Mouse (Mus musculus): ENCODE data around the gene Vps13c.

Gene Vps13c

DNA sequence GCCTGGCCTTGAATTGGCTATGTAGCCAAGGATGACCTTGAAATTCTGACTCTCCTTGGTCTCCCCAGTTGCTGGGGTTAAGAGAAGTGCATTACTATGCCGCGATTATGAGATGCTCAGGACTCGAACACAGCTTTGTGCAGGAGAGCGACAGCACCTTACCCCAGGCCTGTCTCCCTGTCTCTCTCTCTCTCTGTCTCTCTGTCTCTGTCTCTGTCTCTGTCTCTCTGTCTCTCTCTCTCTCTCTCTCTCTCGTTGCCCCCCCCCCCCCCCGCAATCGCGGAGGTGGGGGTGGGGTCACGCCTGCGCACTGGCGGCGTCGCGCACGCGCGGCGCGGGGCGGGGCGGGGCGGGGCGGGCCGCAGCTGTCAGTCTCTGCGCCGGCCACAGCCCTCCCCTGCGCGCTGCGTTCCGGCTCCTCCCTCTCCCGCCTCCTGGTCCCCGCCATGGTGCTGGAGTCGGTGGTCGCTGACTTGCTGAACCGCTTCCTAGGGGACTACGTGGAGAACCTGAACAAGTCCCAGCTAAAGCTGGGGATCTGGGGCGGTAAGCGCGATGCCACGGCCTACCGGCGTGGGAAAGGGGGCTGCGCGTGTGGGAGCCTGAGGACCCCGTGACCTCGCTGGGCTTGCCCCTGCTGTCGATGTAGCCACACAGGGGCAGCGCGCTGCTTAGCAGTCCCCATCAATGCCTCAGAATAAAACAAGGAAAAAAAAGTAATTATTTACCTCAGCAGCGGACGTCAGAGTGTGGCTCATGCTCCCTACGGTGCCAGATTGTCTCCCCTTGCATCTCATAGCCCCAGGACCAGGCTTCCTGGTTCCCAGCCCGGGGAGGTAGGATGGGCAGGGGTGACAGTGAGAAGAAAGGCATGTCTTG, at the start of gene Vps13c:
TSS of gene Vps13c (plus strand) at position 416 of the 879 bp plus-strand sequence.
- peak; percentile 38 for DNase-seq (ENCODE audit: low read depth, low spot score)

DNA sequence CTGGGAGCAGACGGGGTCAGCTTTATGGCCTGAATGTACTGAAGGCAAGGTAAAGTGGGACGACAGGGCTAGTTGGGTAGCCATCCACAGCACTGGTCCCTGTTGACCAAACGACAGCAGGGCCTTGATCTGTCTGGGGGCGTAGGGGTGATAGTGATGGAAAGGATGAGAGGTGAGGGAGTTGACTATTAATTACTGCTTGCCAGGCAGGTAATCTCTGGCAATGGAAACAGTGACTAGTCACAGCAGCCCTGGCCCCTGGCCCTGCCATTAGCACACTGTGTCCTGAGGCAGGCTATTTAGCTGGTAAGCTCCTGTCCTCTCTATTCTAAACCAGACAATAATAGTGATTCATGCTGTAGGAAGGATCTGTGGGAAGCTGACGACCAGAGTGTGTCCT, 47.8 kb upstream of the Vps13c start:
- no peak for DNase-seq (ENCODE audit: low read depth, low spot score)

DNA sequence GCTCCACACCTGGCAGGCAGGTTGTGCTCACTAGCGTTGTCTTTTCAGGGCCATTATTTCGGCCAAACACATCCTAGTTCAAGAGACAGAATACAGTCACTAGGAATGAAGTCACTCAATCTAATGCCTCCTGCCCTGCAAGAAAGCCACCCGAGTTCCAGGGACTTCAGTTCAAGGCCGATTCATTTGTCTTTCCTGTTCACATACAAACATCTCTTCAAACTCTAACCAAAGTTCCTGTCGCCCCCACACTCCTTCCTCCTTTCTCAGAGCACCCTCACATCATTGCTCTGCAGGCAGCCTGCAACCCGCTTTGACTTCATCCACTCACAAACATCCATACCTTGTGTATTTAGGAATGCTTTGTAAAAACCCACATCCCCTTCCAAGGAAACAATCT, 46.7 kb upstream of the Vps13c start:
- no peak for DNase-seq (ENCODE audit: low read depth, low spot score)

DNA sequence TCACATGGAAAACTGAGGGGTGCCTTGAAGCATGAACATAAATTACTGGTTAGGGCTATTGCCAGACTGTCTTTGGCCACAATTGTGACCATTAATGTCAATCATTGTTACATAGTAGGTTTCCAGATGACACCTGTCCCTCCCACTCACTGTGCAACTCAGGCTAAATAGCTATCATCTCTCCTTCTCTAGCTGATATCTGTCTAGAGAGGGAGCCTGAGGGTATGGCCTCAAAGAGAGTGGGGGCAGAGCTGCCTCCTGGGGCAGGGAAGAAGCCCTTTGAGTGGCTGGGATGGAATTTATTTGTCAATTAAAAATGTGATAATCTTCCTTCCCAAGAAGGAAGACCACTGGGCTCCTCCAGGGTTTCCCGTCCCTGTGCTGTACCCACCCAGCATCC, 46.0 kb upstream of the Vps13c start:
- no peak for DNase-seq (ENCODE audit: low read depth, low spot score)

DNA sequence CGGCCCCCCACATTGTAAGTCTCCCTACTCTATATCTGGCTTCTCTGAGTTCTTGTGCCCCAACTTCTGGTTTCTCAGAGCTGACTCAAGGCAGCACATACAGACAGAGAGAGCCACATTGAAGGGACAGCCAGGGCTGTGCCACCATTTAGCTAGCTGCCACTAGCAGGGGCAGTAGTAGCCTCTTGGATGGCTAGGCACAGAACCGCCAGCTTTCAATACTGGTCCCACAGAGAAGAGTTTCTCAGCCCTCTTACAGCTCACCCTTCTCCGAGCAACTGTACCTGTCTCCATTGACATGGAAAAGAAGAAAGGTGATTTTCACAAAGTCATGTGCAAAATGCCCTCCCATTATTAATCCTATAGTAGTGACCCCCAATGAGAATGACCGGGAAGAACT, 45.5 kb upstream of the Vps13c start:
- DNase-seq (ENCODE audit: low read depth, low spot score) = no peak

DNA sequence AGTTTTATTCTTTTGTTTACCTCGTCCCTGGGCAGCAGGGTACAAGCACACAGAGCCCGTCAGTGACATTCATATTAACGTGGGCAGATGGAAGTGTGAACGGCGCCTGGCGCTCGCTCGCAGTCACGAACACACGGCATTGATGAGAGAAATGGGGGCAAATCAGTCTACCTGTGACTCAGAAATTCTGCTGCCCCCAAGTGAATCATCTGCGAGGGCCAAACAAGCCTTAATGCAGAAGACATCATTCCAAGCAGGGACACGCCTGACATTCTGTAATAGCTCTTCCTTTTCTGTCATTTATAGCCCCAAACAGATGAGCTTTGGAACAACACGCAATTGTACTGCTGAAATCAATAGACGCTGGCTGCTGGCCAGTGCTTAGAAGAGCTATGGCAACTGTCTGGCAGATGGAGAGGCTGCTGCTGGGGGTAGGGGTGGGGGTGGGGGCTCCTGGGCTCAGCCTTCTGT, 45.0 kb upstream of the Vps13c start:
- DNase-seq (ENCODE audit: low read depth, low spot score) = peak; percentile 73

DNA sequence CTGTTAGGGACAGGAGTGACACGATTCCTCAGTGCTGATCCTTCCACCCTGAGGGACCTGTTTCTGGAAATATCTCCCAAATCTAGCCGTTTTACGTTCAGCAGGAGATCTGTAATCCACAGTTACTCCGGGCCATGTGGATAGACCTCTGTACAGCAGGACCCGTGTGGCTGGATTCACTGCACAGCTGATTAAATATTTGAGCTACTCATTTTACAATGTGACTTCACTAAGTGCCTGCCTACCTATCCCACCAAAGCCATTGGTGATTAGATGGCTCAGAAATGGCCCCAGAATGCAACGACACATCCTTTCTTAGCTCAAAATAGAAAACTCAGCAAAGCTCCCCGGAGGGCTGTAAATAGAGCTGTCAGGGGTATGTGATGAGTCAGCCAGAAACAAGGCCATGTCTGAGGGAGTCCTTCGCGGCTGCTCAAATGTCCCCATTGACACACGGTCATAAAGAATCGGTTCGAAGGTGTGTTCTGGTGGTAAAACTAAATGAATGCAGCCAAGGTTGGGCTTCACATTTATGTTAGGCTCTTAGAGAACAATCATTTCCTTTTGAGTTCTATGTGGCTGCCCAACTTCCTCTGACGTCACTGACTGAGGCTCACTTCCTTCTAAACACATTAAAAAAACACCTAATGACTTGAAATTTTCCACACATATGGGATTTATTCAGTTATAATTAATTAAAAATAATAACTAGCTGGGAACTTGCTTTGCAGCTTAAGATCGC, 40.9 kb upstream of the Vps13c start:
- DNase-seq (ENCODE audit: low read depth, low spot score) = no peak

DNA sequence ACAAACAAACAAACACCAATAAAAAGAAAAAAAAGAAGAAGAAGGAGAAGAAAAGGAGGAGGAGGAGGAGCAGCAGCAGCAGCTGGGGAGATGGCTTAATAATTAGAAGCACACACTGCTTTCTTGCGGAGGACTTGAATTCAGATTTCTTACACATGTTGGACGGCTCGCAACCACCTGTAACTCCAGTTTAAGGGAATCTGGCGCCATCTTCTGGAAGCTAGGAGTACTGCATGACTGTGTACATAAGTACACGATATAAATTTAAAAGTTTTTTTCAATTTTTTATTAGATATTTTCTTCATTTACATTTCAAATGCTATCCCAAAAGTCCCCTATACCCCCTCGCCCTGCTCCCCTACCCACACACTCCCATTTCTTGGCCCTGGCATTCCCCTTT, 38.0 kb upstream of the Vps13c start:
- no peak for DNase-seq (ENCODE audit: low read depth, low spot score)

DNA sequence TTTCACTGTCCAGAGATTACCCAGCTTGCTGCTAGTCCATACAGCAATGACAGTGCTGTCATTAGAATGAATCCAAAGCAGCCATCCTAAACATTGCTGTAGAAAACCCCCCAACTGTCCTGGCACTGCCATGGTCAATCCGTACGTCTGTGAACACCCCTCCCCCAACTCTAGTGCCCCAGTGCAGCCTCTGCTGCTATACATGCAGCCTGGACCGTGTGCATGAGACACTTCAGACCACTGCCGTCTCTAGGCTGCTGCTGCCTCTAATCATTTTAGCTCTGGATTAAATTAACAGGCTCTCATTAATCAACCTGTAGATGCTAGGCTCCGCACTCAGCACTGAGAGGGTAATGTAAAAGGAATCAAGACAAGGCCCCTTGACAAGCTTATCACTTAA, 33.2 kb upstream of the Vps13c start:
- DNase-seq (ENCODE audit: low read depth, low spot score) = no peak

DNA sequence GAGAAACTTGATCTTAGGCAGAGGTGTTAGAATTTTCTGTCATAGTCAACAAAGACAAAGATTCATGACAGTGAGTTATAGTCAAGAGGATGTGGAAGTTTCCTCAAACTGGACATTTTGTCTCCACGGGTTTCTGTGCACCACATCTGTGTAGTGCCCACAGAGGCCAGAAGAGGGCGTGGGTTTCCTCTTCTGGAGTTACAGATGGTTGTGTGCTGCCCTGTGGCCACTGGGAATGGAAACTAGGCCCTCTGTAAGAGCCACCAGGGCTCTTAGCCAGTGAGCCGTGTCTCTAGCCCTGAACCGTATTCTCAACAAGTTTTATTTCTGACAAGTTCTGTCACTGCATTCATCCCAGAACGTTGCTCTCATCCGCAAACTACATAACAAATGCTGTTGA, 29.7 kb upstream of the Vps13c start:
- no peak for DNase-seq (ENCODE audit: low read depth, low spot score)

DNA sequence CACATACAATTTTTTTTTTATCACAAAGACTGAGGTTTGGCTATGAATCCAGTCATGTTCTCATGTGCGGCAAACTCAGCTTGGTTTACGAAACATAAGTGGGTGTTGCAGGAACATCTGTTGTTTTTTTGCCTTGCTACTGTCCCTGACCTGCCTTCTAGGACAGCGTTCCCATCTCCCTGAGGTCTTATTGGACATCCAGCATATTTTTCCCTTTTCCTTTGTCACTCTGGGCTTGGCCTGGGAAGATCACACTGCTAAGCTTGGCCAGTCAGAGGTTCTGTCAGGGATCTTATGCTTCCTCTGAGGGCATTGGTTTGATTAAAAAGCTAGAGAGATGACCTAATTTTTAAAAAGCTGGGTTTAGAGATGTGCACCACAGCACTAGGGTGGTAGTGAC, 29.1 kb upstream of the Vps13c start:
- no peak for DNase-seq (ENCODE audit: low read depth, low spot score)

DNA sequence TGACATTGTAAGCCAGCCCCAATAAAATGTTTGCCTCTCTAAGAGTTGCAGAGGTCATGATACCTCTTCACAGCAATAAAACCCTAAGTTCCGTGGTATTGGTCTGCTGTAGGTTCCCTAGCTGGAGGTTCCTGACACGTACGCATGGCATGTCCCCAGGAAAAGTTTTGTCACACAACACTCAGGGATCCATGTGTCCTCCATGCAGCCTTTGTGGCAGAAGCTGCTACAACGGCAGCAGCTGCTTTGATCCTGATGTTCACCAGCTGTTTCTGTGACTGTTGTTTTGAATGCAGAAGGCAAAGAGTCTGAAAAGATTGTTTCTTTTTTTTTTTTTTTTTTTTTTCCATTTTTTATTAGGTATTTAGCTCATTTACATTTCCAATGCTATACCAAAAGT, 27.0 kb upstream of the Vps13c start:
- no peak for DNase-seq (ENCODE audit: low read depth, low spot score)

DNA sequence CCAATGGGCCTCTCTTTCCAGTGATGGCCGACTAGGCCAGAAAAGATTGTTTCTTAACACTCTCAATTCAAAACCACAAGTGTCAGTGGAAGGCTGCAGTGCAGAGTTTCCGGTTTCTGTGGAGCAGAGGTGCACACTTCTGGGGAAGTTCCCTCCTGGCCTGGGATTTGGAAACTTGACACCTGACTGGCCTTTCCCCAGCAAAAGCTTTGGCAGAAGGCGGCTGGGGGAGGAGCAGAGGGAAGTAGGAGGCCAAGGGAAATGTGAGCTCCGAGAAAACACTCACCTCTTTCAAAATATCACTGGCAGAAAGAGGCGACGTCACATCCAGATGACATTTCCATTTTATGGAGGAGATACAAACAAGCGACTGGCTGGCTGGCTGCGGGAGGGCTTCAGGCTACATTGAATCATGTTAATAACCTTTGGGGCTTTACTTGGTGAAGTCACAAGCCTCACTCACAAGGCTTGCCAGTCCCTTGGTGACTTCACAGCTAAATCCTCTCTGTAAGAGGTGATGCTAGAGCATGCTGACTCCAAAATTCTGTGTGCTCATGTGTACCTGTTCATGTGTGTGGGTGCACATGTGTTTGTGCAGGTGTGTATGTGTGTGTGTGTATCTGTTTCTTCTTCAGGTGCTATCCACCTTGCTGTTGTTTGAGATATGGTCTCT, 26.4 kb upstream of the Vps13c start:
- DNase-seq (ENCODE audit: low read depth, low spot score) = no peak

DNA sequence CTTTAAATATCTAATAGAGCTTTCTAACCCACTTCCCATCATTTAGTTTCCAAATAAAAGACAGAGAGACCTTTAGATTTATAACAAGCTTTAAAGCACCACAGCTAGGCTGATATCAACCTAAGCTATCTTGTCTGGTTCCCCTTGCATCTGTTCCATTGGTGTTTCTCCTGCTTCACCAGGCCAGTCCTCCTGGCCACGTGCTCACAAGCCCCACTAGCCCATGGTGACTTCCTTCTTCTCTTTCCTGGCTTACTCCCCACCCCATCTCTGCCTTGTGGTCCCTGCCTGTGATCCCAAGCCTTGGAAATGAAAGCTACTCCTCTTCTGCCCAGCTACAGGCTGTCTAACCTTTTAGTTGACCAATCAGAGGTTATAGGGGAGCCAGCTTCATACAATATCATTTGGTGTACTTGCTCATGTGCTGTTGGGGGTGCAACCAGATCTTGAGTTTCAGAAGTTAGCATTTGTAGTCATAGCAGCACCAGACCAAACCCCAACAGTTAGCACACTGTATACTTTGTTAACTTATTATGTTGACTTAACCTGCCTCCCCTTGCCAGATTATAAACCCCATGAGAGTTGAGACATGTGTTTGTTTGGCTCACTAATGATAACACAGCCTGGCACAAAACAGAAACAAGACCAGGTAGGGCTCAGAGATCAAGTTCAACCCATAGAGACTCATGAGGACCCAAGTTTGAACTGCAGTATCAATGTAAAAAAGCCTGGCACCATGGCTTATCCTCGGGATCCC, 23.8 kb upstream of the Vps13c start:
- DNase-seq (ENCODE audit: low read depth, low spot score) = no peak

DNA sequence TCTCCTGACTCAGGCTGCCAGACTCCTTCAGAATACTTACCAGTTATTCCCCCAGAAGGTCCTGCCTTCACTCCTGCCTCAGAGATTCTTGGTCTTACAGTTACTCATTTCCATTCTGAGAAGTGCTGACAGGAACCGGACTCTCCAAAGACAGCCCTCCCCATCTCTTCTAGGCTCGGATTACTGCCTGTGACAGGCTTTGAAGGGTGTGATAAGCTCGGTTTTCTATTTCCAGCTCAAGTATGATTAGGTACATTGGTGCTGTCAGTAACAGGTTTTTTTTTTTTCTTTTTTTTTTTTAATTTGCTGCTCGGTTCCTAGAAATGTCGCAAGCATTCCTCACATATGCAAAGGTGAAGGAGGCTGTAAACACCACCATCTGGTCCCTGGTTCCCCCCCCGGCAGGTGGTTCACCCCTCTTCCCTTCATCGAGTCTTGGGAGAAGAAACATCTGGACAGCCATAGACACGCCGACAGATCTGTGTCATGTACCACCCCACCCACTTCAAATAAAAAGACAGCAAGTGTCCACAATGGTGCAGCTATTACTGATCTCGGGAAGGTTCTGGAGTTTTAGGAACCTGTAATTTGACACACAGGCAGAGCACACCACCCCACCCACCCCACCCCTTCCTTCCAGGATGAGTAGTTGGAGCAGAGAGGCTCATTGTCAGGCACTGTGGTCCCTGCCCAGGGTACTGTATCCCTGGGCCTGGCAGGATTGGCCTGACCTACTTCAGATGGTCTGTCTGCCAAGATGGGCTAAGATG, 22.1 kb upstream of the Vps13c start:
- DNase-seq (ENCODE audit: low read depth, low spot score) = no peak

DNA sequence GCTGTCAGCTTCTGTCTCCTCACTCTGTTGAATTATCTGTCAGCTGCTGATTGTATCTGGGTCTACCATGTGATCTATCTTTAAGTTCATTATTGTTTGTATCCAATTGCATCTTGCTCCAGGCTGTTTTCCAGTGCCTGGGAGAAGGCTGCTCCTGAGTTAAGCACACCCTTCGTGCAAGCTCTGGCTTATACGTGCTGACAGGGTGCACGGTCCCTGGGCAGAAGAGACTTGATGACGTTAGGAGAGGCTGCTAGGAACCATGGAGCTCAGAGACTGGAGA, 21.6 kb upstream of the Vps13c start:
- DNase-seq (ENCODE audit: low read depth, low spot score) = no peak

DNA sequence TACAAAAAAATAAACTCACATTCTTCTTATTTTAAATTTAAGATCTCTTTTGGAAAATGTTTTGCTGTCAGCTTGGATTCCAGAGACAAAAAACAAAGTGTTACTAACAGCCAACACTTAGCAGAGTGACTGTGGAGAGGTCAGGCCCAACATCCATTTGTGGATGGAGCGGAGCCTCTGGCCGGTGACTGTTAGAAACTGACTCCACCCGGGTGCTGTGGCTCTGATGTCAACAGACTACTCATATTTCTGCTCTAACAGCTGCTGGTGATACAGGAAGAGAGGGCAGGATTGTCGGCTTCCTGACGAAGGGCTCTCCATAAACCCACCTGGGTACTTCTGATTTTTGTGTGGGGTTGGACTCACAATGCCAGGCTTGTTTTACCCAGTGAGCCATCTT, 17.1 kb upstream of the Vps13c start:
- DNase-seq (ENCODE audit: low read depth, low spot score) = no peak

DNA sequence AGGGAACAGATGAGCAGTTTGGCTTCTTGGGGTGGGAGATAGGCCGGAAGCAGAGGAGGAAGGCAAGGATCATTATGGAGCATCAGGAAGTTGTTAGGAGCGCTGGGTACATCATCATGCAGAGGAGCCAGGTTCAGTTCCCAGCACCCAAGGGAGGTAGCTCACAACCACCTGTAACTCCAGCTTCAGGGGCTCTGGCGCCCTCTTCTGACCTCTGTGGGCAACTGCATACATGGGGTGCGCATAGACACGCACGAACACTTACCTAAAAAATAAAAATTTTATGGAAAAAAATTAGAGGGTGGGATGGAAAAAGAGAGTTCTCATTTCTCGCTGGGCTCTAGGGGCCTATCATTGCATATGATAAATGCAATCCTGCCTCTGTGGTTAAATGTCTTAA, 14.7 kb upstream of the Vps13c start:
- DNase-seq (ENCODE audit: low read depth, low spot score) = no peak

DNA sequence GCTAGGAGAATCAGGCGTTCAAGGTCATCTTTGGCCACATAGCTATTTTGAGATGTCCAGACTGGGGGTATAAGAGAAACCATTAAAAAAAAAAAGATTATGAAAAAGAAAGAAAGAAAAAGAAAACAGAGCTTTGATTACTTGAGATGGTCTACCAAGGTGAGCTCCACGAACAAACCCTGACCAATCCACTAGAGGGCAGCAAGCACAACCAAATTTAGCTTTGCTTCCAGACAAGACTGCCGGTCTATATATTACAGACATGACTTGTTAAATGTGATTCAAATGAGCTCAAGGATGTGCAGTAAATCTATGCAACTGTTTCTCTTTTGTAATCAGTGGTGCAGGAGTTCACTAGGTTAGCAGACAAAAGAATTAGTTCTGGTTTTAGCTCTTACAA, 12.0 kb upstream of the Vps13c start:
- peak; percentile 40 for DNase-seq (ENCODE audit: low read depth, low spot score)

DNA sequence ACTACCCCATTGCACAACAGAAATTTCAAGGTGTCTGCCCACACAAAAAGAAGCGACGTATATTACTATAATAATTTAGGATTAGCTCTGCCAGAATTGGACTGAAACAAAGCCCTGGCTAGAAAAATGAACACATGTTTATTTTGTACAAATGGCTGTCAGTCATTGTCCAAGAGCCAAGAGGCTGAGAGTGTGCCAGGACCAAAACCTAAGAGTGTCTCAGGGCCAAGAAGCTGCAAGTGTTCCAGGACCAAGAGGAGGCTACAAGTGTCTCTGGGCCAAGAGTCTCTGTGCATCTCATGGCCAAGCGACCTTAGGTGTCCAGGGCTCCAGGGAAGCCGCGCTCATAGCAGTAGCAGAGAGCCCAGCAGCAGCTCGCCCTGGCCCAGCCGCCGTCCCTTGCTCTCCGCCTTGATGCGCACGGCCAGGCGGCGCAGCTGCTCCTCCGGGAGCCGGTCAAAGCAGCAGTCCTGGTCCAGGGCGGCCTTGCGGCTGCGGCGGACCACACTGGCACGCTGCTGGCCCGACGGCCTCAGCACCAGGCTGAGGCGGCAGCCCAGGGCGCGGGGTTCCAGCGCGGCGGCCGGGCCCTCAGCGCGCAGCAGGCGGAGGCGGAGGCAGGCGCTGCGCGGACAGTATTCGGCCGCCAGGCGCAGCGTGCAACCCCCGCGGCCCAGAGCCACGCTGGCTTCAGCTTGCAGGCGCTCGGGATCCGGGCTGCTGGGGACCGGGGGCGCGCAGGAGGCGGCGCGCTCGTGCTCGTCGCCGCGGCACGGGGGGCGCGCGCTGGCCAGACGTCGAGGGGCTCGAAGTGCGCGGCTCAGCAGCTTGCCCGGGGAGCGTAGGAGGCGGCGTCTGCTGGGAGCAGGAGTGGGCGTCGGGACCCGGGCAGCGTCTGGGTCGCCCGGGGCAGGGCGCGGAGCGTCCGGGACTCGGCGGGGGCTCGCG, 9.5 kb upstream of the Vps13c start:
- DNase-seq (ENCODE audit: low read depth, low spot score) = no peak
